Mouse (Mus musculus) frontal cortex, adult (tissue): ENCODE data around the gene Olfr15.
"Not testable (repeated sequence)": the region's sequence is repeated elsewhere in the genome, so short reads cannot be mapped to it uniquely, and the experiment has no call there.

Source experiments
- ATAC-seq: cut with Nextera tagmentation; 2 replicates; pipeline ENCODE4 v1.9.2; 2017; ENCODE audit warnings: mild to moderate bottlenecking, moderate library complexity, mixed read lengths; ENCODE audit not compliant: low TSS enrichment

The Olfr15 gene

DNA sequence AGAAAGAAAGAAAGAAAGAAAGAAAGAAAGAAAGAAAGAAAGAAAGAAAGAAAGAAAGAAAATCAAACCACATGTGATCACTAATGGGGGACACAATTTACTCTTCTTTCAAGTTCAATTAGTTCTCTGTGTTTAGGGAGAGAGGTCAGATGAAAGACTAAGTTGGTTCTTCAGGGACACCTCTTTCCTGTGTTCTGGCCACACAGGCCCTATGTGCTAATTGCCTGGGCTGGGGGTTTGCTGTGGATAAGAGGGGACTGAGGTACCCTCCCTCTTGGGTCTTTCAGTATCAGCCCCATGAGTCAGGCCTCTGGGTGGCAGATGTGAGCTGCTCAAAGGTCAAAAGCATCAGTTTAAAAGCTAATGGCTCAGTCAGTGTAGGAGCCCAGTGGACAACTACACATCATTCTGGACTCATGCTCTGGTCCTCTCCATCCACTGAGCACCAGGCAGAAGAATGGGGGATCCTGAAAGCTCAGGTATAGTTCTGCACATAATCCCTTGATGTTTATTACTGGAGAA is at the start of gene Olfr15:
TSS of gene Olfr15 (plus strand) at position 291 of the 522 bp plus-strand sequence.
- no peak for ATAC-seq

GRCm38 (mm10) chr16:3781237-3781636 is 49.4 kb upstream of the Olfr15 start:
- no peak for ATAC-seq

DNA sequence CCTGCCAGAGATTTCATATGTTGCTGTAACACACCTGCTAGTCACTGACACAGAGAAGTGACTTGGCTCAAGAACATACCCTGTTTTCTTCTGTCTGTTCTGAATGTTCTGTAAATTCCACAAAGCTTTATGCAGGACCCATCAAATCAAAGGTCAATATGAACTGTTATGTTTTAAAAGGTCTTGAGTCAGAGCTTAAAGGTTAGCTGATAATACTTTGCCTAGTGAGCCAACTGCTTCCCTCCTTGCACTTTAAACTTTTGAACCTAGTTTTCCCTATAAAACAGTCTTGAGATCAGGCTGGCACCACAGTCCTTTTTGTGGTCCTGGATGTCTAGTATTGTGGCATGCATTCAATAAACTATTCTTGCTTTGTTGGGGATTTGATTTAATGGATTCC is 42.3 kb upstream of the Olfr15 start:
- no peak for ATAC-seq

DNA sequence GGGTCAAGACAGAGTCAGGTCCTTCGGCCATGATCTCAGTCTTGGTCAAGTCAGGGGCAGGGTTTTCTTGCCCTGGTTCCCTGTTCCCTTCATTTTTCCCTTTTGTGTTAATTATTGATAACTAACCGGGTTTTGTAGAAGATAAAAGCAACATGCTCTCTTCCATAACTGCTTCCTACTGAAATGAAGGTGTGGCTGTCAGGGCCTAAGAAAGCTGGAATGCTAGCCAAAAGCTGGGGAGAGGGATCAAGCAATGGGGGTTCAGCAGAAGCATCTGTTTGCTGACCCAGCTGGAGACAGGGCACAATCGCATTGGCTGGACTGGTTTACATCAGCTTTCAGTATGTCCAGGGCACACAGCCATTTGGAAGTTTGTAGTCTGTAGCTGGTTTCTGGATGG is 22.5 kb upstream of the Olfr15 start:
- no peak for ATAC-seq

- ATAC-seq: not testable (repeated sequence)
Observed at GRCm38 (mm10) chr16:3814667-3815066, 16.0 kb upstream of the Olfr15 start.

GRCm38 (mm10) chr16:3820202-3820601 is 10.5 kb upstream of the Olfr15 start:
- ATAC-seq: no peak

DNA sequence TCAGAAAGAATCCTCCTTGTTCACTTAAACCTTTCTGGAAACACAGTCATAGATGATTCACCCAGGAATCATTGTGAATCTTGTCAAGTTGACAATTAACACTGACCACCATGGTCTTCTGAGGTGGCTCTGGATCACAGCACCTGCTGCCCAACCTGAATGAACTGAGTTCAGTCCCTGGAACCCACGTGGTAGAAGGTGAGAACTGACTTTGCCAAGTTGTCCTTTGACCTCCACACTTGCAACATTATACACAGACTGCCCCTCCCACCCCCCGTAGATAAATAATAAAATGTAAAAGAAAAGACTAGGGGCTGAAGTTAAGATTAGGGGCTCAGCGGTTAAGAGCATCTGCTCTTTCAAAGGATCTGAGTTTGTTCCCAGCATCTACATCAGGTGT is 2.7 kb upstream of the Olfr15 start:
- no peak for ATAC-seq

DNA sequence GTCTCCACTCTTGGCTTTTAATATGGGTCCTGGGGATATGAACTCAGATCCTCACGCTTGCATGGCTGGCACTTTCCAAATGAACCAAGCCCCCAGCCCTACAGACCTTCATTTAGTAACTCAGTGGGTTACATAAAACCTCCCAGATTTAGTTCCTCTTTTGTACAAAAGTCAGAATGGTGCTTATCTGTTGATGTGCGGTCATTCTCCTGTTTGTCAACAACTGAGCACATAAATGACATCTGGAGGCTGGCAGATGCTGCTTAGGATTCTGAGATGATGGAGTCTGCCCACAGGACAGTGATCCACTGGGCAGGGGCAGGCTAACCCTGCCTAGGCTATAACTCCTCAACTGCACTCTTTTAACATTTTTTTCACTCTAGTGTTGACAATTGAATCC is 951 bp upstream of the Olfr15 start:
- ATAC-seq: no peak

GRCm38 (mm10) chr16:3835461-3835860 is 4.8 kb downstream of the Olfr15 start:
- ATAC-seq: no peak

GRCm38 (mm10) chr16:3839157-3839885 is 8.6 kb downstream of the Olfr15 start:
- no peak for ATAC-seq

DNA sequence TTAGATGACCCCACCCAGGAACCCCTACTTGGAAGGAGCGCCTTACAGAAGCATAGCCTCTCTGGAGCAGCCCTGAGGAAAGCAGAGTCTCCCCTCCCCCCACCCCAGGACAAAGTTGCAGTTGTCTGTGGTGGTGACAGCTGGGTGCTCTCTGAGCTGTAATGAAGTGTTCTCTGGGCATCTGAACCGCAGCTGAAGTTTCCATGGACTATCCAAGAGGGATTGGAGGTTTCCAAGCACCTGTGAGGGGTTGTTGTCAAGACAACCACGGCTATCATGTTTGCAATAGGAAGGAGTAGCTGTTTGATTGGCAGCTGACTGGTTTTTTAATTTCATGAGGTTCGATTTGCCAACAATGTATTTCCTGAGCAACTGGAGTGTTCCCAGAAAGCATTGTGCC is 12.3 kb downstream of the Olfr15 start:
- no peak for ATAC-seq

GRCm38 (mm10) chr16:3843796-3844195 is 13.1 kb downstream of the Olfr15 start:
- ATAC-seq: no peak

DNA sequence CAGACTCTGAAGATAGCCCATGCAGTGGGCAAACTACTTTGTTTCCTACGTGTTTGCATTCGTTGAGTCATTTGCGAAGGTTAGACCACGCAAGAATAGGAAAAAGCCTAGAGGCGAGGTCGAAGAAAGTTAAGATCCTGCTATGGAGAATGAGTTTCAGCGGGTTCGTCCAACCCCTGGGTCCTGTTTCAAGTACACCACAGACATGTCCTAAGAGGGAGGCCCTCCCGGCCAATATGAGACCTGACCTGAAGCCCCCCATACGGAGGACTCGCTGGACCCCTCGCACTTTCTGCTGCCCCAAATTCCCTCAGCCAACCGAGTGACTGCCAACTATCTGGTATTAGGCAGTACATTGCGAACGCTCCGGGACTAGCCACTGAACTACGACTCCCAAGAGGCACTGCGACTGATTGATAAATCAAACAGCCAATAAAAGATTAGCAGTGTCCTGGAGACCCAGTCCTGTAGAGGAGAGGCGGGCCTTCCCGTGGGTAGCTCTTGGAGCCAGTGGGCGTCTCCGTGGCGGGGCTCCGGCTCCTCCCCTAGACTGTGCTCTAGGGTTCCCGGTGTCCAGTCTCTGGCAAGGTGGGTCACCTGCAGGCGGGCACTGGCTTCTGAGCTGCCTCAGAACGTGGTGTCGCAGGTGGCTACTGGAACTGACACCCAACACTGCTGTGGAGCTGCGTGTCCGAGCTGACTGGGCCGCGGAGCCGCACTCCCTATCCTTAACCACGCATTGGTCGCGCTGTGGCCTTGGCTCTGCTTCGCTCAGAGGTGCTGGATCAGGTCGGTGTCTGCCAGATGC is 16.2 kb downstream of the Olfr15 start, which contains the start of gene Zfp174:
TSS of gene Zfp174 (plus strand) at position 558 of the 808 bp plus-strand sequence.
- ATAC-seq: peak; percentile 100

- ATAC-seq: no peak
Observed at GRCm38 (mm10) chr16:3847871-3848270, 17.2 kb downstream of the Olfr15 start.

GRCm38 (mm10) chr16:3848416-3848815 is 17.7 kb downstream of the Olfr15 start:
- no peak for ATAC-seq

DNA sequence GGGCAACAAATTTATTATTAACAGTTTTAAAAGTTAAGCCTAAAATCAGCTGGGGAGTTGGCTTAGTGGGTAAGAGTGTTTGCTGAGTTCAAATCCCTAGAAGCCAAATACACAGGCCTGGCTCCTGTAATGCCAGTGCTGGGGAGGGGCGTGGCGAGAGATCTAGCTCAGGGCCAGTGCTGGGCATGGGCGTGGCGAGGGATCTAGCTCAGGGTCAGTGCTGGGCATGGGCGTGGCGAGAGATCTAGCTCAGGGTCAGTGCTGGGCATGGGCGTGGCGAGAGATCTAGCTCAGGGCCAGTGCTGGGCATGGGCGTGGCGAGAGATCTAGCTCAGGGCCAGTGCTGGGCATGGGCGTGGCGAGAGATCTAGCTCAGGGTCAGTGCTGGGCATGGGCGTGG is 20.6 kb downstream of the Olfr15 start:
- ATAC-seq: not testable (repeated sequence)

- ATAC-seq: no peak
Observed at GRCm38 (mm10) chr16:3852586-3852985, 21.9 kb downstream of the Olfr15 start.

DNA sequence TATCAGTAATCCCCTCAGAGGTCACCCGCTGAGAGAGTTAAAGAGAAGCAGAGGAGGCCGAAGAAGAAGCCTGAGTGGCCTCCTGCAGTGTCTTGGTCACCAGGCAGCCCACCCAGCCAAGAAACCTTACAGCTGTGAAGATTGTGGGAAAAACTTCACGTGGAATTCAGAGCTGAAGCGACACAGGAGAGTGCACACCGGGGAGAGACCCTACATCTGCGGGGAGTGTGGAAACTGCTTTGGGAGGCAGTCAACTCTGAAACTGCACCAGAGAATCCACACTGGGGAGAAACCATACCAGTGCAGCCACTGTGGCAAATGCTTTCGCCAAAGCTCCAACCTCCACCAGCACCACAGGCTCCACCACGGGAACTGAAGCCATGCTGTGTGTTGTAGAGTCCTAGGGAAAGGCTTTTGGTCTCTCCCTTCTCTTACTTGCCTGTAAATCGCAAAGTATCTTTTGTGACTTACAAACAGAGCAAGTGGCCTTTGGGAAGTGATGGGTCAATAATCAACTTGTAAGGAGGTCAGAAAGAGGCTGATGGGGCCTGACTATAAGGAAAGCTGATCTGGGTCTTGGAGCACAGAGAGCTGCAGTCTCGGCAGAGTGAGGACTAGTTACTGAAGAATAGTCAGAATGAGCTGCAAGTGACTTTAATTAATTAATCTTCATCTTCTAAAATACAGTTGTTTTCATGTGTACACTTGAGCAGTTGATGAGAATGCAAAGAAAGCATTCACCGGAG is 23.9 kb downstream of the Olfr15 start:
- no peak for ATAC-seq

DNA sequence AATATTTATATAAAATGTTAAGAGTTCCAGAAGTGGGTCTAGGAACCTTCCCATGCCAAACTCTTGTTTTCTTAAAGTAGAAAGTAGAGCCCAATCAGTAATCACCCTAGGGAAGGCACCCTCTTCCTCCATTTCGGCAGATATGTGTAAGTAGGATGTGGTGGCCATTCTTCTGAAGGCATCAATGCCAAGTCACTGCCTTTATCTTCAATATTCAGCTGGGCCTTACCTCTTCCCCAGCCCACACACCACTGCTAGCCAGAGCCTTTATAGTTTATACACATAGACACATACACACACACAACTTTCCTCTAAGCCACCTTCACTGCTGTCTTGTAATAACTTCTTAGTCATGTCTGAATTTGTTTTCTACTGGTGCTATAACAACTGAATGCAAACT is 25.1 kb downstream of the Olfr15 start:
- no peak for ATAC-seq

- no peak for ATAC-seq
Observed at GRCm38 (mm10) chr16:3859254-3859653, 28.6 kb downstream of the Olfr15 start.

GRCm38 (mm10) chr16:3871815-3872214 is 41.1 kb downstream of the Olfr15 start:
- ATAC-seq: no peak
